Mouse (Mus musculus): ENCODE measurements around the gene Gabarap. TPM values are rescaled to one million over a fixed set of nuclear protein-coding genes. Genes with fewer than 3 reads are reported as not detected.

Gabarap gene
- polyA plus RNA-seq, 1 experiment from 2014 or later: 262 TPM

GRCm38 (mm10) chr11:70000396-70000898, 9.5 kb downstream of the Gabarap start, which contains the start of gene Dvl2:
TSS of gene Dvl2 (plus strand) at chr11:70000595.
- H3K4me1 ChIP-seq (replicated peaks): peaks cover 55% of the 10 kb centered on the region
- H3K4me3 ChIP-seq (replicated peaks): peak within 1 kb of the TSS; percentile 73
- H3K27ac ChIP-seq (replicated peaks): peak within 1 kb of the TSS; percentile 85
- peak; percentile 11 for ATAC-seq (ENCODE audit: insufficient read depth)
- H3K4me2 ChIP-seq: peak within 1 kb of the TSS; percentile 100
- H3K36me3 ChIP-seq (replicated peaks): peaks cover 35% of the 10 kb centered on the region
- H3K9me3 ChIP-seq (replicated peaks): no peaks in the 10 kb centered on the region
- no peaks in the 10 kb centered on the region for H3K27me3 ChIP-seq
- H3K9ac ChIP-seq: peak within 1 kb of the TSS; percentile 76
- WGBS (ENCODE audit: insufficient replicate concordance): under 1% methylated on average over 48 of the region's 48 CpGs

DNA sequence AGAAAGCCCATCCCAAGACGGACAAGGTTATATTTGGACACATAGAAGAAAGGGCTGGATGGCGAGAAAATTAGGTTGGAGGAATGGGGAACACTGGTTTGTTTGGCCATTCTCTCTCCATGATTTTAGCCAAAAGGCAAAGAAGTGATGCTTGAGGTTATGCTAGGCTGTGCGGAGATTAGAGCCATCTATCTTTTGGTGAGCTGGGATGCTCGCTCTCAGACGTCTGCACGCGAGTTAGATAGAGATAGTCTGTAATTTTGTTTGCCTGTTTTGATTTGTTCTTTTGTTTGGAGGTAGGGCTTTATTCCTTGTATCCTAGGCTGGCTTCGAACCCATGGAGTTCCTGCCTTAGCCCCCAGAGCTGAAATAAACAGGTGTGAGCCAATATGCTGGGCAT, 10.2 kb downstream of the Gabarap start:
- H3K4me1 ChIP-seq (replicated peaks): peaks cover 55% of the 10 kb centered on the region
- WGBS (ENCODE audit: insufficient replicate concordance): 13% methylated on average over 8 of the region's 8 CpGs

GRCm38 (mm10) chr11:70001865-70002264, 10.9 kb downstream of the Gabarap start:
- Histone ChIP-seq H3K9me3 (replicated peaks) (no peaks in the 10 kb centered on the region), H3K27me3 (no peaks in the 10 kb centered on the region), H3K4me3 (replicated peaks) (peak overlapping the region; percentile 73; the same call in 1 of the 2 replicates), H3K36me3 (replicated peaks) (peaks cover 47% of the 10 kb centered on the region), H3K4me1 (replicated peaks) (peaks cover 54% of the 10 kb centered on the region), H3K9ac (no peak overlapping the region), H3K4me2 (peak overlapping the region; percentile 100), H3K27ac (replicated peaks) (no peak overlapping the region)
- no peak for ATAC-seq (ENCODE audit: insufficient read depth)

More for the DNA sequence above, 10.2 kb downstream of the Gabarap start:
- ATAC-seq (ENCODE audit: insufficient read depth): no peak
- H3K4me2 ChIP-seq: peak overlapping the region; percentile 100
- H3K36me3 ChIP-seq (replicated peaks): peaks cover 40% of the 10 kb centered on the region
- peak overlapping the region; percentile 76 for H3K9ac ChIP-seq
- H3K27me3 ChIP-seq: no peaks in the 10 kb centered on the region
- peak overlapping the region; percentile 73 for H3K4me3 ChIP-seq (replicated peaks)
- no peaks in the 10 kb centered on the region for H3K9me3 ChIP-seq (replicated peaks)
- H3K27ac ChIP-seq (replicated peaks): peak overlapping the region; percentile 85

- 75% methylated on average over 2 of the region's 2 CpGs for WGBS (ENCODE audit: insufficient replicate concordance)
- no peak for ATAC-seq (ENCODE audit: insufficient read depth)
- Histone ChIP-seq H3K27ac (replicated peaks) (no peak overlapping the region), H3K4me3 (replicated peaks) (no peak overlapping the region), H3K9me3 (replicated peaks) (no peaks in the 10 kb centered on the region), H3K4me2 (no peak overlapping the region), H3K27me3 (no peaks in the 10 kb centered on the region), H3K4me1 (replicated peaks) (peaks cover 48% of the 10 kb centered on the region), H3K36me3 (replicated peaks) (peaks cover 52% of the 10 kb centered on the region), H3K9ac (no peak overlapping the region)
These were observed 11.5 kb downstream of the Gabarap start for GRCm38 (mm10) chr11:70002471-70002870.

GRCm38 (mm10) chr11:70005521-70005920, 14.6 kb downstream of the Gabarap start:
- no peak for ATAC-seq (ENCODE audit: insufficient read depth)
- Histone ChIP-seq H3K9ac (no peak overlapping the region), H3K36me3 (replicated peaks) (peaks cover 55% of the 10 kb centered on the region), H3K27me3 (no peaks in the 10 kb centered on the region), H3K27ac (replicated peaks) (no peak overlapping the region), H3K4me3 (replicated peaks) (no peak overlapping the region), H3K9me3 (replicated peaks) (no peaks in the 10 kb centered on the region), H3K4me1 (replicated peaks) (peaks cover 24% of the 10 kb centered on the region), H3K4me2 (no peak overlapping the region)
- WGBS (ENCODE audit: insufficient replicate concordance): 65% methylated on average over 5 of the region's 5 CpGs

GRCm38 (mm10) chr11:70010033-70010432, 19.1 kb downstream of the Gabarap start:
- no peaks in the 10 kb centered on the region for H3K9me3 ChIP-seq (replicated peaks)
- no peak overlapping the region for H3K4me2 ChIP-seq
- H3K4me1 ChIP-seq (replicated peaks): peaks cover 18% of the 10 kb centered on the region
- no peak overlapping the region for H3K27ac ChIP-seq (replicated peaks)
- no peak for ATAC-seq (ENCODE audit: insufficient read depth)
- WGBS (ENCODE audit: insufficient replicate concordance): 84% methylated on average over 6 of the region's 6 CpGs
- no peak overlapping the region for H3K4me3 ChIP-seq (replicated peaks)
- H3K27me3 ChIP-seq: no peaks in the 10 kb centered on the region
- H3K36me3 ChIP-seq (replicated peaks): peaks cover 79% of the 10 kb centered on the region
- no peak overlapping the region for H3K9ac ChIP-seq

DNA sequence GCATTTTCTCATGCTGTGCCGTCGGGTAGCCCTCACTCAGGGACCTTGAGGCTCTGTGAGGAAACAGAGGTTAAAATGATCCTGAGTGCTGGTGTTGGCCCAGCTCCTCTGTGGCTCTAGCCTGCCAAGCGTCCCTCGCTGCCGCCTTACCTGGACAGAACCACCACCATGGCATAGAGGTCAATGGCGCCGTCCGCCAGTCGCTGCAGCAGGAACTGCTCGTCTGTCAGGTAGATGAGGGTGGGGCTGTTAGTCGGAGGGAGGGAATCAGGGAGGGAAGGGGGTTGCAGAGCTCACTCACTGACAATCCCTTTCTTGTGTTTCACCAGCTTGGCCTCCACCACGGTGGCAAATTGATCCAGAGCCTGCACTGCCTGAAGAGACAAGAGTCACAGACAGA, 19.6 kb downstream of the Gabarap start:
- no peak for ATAC-seq (ENCODE audit: insufficient read depth)
- H3K4me1 ChIP-seq (replicated peaks): peaks cover 21% of the 10 kb centered on the region
- H3K9me3 ChIP-seq (replicated peaks): no peaks in the 10 kb centered on the region
- 84% methylated on average over 12 of the region's 12 CpGs for WGBS (ENCODE audit: insufficient replicate concordance)
- H3K36me3 ChIP-seq (replicated peaks): peaks cover 78% of the 10 kb centered on the region
- no peak overlapping the region for H3K9ac ChIP-seq
- H3K27me3 ChIP-seq: no peaks in the 10 kb centered on the region
- H3K4me2 ChIP-seq: no peak overlapping the region
- H3K4me3 ChIP-seq (replicated peaks): no peak overlapping the region
- no peak overlapping the region for H3K27ac ChIP-seq (replicated peaks)

DNA sequence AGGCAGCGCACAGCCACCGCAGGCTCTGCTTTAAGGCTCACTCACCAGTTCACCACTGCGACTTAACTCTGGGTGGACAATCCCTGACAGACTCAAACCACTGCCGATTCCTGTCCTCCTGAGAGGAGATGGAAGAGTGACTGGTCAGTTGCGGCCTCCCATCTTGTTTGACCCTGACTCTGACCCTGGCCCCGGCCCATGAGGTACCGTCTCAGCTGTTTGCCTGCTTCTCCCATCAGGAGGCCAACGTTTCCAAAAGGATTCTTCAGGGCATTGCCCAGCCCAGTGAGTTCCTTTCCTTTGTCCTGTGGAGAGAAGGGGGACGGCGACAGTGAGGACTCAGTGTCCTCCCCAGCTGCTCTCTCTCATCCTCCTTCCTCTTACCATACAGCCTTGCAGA, 20.0 kb downstream of the Gabarap start:
- Histone ChIP-seq H3K9ac (no peak overlapping the region), H3K9me3 (replicated peaks) (no peaks in the 10 kb centered on the region), H3K4me2 (no peak overlapping the region), H3K4me1 (replicated peaks) (peaks cover 25% of the 10 kb centered on the region), H3K27me3 (no peaks in the 10 kb centered on the region), H3K4me3 (replicated peaks) (no peak overlapping the region), H3K27ac (replicated peaks) (no peak overlapping the region), H3K36me3 (replicated peaks) (peaks cover 75% of the 10 kb centered on the region)
- 76% methylated on average over 10 of the region's 10 CpGs for WGBS (ENCODE audit: insufficient replicate concordance)
- no peak for ATAC-seq (ENCODE audit: insufficient read depth)

DNA sequence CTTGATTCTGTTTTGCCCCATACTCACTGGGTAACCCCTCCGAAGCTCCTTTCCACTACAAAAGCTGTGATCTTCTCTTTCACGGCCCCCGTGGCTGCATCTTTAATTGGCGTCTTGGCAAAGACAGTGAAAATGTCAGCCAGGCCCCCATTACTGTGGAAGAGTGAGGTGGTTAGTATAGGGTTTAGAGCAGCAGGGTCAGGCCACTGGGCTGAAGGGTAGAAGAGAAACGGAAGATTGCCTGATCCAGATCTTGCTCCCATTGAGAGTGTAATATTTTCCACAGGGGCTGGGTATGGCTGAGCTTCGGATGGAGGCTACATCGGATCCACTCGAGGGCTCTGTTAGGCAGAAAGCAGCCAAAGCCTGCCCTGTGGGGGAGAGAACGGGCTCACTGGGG, 22.0 kb downstream of the Gabarap start:
- WGBS (ENCODE audit: insufficient replicate concordance): 80% methylated on average over 9 of the region's 9 CpGs
- no peak overlapping the region for H3K4me2 ChIP-seq
- no peak overlapping the region for H3K4me3 ChIP-seq (replicated peaks)
- peaks cover 31% of the 10 kb centered on the region for H3K4me1 ChIP-seq (replicated peaks)
- H3K36me3 ChIP-seq (replicated peaks): peaks cover 56% of the 10 kb centered on the region
- ATAC-seq (ENCODE audit: insufficient read depth): no peak
- H3K27me3 ChIP-seq: no peaks in the 10 kb centered on the region
- no peak overlapping the region for H3K27ac ChIP-seq (replicated peaks)
- H3K9me3 ChIP-seq (replicated peaks): no peaks in the 10 kb centered on the region
- H3K9ac ChIP-seq: no peak overlapping the region

GRCm38 (mm10) chr11:70013408-70013807, 22.5 kb downstream of the Gabarap start:
- Histone ChIP-seq H3K36me3 (replicated peaks) (peaks cover 51% of the 10 kb centered on the region), H3K4me3 (replicated peaks) (no peak overlapping the region), H3K27me3 (no peaks in the 10 kb centered on the region), H3K27ac (replicated peaks) (no peak overlapping the region), H3K9ac (no peak overlapping the region), H3K4me1 (replicated peaks) (peaks cover 35% of the 10 kb centered on the region), H3K4me2 (no peak overlapping the region), H3K9me3 (replicated peaks) (no peaks in the 10 kb centered on the region)
- WGBS (ENCODE audit: insufficient replicate concordance): 86% methylated on average over 3 of the region's 3 CpGs
- no peak for ATAC-seq (ENCODE audit: insufficient read depth)

DNA sequence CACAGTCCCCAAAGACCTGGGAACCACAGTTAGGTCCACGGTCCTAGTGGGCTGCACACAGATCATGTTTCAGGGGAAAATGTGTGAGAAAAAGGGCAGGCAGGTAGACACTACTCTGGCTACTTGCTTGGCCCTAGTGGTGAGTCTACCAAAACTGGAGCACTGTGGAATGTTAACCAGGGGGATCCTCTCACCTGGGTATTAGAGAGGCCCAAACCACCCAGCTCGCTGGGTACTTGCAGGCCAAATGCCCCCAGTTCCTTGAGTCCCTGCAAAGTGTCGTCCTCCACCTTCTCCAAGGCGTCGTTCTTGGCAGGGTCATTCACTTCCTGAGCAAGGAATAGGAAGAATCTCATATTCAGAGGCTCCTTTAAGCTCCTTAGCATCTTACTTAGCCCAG, 23.1 kb downstream of the Gabarap start:
- H3K4me2 ChIP-seq: peak overlapping the region; percentile 88
- peak overlapping the region; percentile 75; the same call in 1 of the 2 replicates for H3K9ac ChIP-seq
- peak overlapping the region; percentile 73 for H3K4me3 ChIP-seq (replicated peaks)
- H3K9me3 ChIP-seq (replicated peaks): no peaks in the 10 kb centered on the region
- no peaks in the 10 kb centered on the region for H3K27me3 ChIP-seq
- peaks cover 44% of the 10 kb centered on the region for H3K36me3 ChIP-seq (replicated peaks)
- peak overlapping the region; percentile 76; the same call in 1 of the 2 replicates for H3K27ac ChIP-seq (replicated peaks)
- ATAC-seq (ENCODE audit: insufficient read depth): no peak
- WGBS (ENCODE audit: insufficient replicate concordance): 64% methylated on average over 5 of the region's 5 CpGs
- peaks cover 42% of the 10 kb centered on the region for H3K4me1 ChIP-seq (replicated peaks)
